Mouse (Mus musculus) left cerebral cortex, postnatal 36 days (tissue): Measurements from ENCODE around the gene Gtse1. TPM values are rescaled to one million over a fixed set of nuclear protein-coding genes. Genes with fewer than 3 reads are reported as not detected.

ENCODE experiments used
- DNase-seq, 2 experiments: peaks; one replicate each; pipeline ENCODE4 v3.0.0; 2021 to 2022; ENCODE audit warnings: low spot score in 2 of 2, mixed read lengths in 1 of 2
- intact Hi-C: fragments of 180-260 bp; cut with DNase I; formaldehyde crosslinking; loops from one replicate; pipeline ENCODE4 v1.15.1; 2025
- total RNA-seq, 2 experiments: library from RNA; stranded (reverse); gene quantifications; 2 replicates each; pipeline ENCODE4 v1.2.3; 2021

Gene Gtse1
- total RNA-seq, 2 experiments from 2014 or later: 0.54 to 0.91 TPM

DNA sequence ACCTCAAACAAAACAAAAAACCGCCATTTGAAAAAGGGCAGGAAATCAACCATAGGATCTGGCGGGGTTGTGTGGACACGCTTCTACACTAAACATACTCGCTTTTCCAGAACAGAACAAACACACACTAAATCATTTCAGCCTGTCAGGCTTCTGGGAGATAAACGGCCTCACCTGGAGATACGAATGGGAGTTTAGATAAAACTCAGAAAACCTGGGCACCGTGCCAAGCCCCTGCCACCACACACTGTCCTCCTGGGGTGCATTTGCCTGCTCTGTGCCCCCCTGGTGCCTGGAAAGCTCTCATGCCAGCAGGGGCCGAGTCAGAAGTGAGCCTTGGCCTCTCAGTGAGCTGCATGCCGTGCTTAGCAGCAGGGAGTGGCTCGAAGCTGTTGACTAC lies 50.4 kb downstream of the Gtse1 start:
- intact Hi-C loops: loop anchor here (5.0 kb wide), 2 partner anchors 127 to 227 kb away; no protein-coding TSS in a partner anchor
- no peak for DNase-seq

DNA sequence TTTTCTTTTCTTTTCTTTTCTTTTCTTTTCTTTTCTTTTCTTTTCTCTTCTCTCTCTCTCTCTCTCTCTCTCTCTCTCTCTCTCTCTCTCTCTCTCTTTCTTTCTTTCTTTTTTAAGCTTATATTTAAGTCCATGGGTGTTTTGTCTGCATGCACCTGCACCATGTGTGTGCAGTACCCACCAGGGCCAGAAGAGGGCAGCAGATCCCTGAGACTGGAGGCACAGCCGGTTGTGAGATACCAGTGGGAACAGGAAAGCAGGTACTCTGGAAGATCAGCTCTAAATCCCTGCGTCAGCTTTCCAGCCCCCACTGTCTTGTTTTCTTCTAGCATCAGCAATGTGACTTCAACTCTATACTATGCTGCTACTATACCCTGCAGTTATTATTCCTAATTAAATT lies 54.1 kb downstream of the Gtse1 start:
- DNase-seq: no peak
- intact Hi-C loops: loop anchor here (5.0 kb wide), 2 partner anchors 124 to 224 kb away; no protein-coding TSS in a partner anchor

DNA sequence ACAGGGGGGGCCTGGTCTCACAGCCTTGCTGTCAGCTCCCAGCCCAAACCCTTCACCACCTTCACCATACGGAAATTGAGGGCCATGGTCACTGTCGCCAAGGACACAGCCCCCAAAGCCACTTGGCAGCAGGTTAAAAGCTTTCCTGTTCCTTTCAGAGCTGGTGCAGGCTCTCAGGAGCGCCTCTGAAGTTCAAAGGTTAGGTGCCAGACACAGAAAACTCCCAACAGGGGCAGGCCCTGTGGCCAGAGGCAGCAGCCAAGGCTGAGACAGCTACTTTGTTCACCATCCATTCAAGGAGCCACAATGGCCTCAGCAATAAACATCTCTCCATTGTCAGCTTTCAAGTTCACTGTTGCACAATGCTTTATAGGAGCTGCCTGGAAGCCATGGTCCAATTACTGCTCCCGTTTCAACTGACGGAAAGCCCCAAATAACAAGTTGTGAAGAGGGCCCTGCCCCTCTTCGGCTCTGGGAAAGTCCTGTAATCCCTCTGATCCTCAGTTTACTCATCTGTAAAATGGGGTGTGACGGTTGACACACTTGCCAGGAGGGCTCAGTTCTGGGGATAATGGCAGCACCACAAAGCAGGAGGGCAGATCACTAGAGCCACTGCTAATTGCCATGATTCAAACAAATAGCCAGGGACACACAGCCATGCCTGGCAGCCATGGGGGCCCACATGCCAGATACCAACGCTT lies 59.8 kb downstream of the Gtse1 start:
- no peak for DNase-seq
- intact Hi-C loops: no loop called here

DNA sequence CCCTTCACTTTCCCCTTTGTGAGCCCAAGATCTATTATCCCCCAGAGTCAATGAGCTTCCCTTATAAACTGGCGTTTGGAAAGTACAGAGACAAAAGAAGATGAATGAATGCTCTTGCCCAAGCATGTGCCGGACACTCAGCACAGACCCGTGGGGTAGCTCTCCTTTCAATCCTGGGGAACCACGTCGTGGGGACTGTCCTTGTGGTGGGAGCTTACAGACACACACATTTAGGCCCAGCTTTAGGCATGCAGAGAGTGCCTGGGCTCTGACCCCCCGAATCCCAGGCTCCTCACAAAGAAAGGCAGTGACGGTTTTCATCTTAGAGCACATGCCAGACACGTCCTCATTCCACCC lies 60.3 kb downstream of the Gtse1 start:
- intact Hi-C loops: no loop called here

DNA sequence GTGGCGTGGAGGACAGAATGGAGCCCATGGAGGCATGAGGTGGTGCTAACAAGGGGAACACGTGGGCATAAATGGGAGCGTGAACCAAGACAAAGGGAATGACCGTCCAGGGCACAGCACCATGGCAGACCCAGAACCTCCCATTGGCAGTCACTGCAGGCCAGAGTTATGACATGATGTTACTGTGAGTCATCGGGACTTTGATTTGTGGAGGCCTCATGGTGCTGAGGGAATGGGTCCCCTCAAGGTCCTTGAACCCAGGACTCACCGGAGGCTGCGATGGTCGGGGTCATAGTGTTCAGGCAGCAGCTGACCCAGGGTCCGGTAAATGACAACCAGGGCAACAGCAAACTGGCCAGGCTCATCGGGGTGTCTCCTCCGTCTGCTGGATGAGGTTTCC lies 62.3 kb downstream of the Gtse1 start:
- no peak for DNase-seq
- intact Hi-C loops: no loop called here

More for the DNA sequence above, 60.3 kb downstream of the Gtse1 start:
- DNase-seq: no peak

Other genes starting within 250 kb of the Gtse1 start
- 1 to 10 TPM; 4.6 to 4.9 TPM for gene Ppara, start 124.8 kb upstream of the Gtse1 start, total RNA-seq
- 10 to 100 TPM; 21.3 TPM for gene Cdpf1, start 48.0 kb upstream of the Gtse1 start, total RNA-seq
- gene Pkdrej, start 38.0 kb upstream of the Gtse1 start, total RNA-seq: 1 to 10 TPM in 1 of 2 experiments, under 1 TPM in 1; 0.77 to 1.2 TPM
- 1 to 10 TPM; 5.1 to 6.9 TPM for gene Ttc38, start 27.4 kb upstream of the Gtse1 start, total RNA-seq
- gene Trmu, start 19.6 kb downstream of the Gtse1 start, total RNA-seq: 10 to 100 TPM; 28.8 to 29.7 TPM
- 1 to 10 TPM; 3.4 to 4.3 TPM for gene Celsr1, start 174.0 kb downstream of the Gtse1 start, total RNA-seq
- 10 to 100 TPM; 34.9 to 49.4 TPM for gene Gramd4, start 197.9 kb downstream of the Gtse1 start, total RNA-seq